Mouse (Mus musculus): ENCODE measurements at regions not wholly inside any gene's neighbourhood (a gene's known extent, or its start where the extent isn't known, plus 50 kb on each side); places are given as distances from the start of the nearest gene placed in this dataset.

DNA sequence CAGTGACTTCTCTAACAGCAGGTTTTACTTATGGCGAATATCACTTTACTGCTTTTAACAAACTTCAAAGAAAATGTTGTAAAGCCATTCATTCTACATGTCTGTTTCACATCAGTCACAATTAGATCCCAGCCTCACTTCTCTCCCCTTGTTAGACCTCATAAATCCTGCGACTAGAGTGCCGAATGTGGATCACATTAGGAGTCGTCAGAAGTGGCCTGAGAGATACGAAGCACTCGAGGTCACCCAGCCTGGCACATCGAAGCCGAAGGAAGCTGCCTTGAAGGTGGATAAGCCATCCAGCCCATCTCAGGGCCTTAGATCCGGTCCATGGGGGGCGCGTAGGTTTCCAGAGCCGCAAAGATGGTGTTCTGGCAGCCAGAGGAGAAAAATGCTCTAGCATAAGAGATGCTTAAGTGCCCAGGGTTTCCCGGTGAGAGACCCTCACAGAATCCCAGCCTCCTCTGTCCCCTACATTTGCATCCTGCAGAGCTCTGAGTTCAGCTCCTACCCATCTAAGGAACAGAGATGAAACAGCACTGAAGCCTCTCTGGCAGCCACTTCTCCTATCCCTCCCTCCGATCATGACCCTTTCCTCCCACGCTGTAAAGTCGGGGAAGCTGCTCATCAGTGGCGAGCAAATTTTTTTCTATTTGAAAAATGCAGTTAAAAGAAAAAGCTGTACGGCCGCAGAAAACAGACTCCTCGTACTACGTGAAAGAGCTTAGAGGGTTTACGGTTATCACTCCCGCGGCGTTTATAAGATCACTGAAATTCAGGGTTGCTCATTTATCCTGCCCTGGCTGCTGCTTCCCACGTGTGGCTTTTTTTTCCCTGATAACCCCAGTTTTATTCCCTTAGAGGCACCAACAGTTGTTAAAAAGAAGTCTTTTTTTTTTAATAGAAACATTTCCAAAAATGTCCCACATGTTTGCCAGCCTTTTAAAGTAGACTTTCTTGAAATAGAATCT lies 70.3 kb upstream of the Irx5 start:
- TF ChIP-seq POLR2A (IDR thresholded peaks at IDR 0.05; ENCODE audit: insufficient read depth, low read depth, low read length) (no peak), CTCF (IDR thresholded peaks at IDR 0.05) (no peak)
